Mouse (Mus musculus): ENCODE measurements around the gene Psmb9. TPM values are rescaled to one million over a fixed set of nuclear protein-coding genes. Genes with fewer than 3 reads are reported as not detected.

Psmb9 gene
- polyA plus RNA-seq, 1 experiment from 2014 or later = 5.9 TPM

DNA sequence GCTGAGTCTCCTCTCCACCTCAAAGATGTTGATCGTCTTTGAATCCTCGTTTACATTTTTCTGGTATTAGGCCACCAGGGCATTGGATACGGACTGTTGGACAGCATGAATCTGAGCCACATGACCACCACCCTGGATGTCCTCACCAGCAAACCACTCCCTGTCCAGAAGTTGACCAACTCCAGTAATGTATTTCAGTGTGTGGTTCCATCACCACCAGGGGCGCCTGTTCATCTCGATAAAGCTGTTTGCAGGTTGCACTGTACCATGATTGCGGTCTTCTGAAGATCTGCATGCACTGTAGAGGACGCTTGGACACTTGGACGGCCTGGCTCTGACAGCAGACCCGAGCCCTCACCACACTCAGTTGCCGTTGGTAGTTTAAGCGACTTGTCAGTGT, 54.3 kb downstream of the Psmb9 start:
- H3K9me3 ChIP-seq (replicated peaks; ENCODE audit: low read length) = no peaks in the 10 kb centered on the region
- no peak; the same call in 1 of the 2 replicates for ATAC-seq (replicated peaks; ENCODE audit: low FRiP score, low read depth)
- no peaks in the 10 kb centered on the region for H3K27me3 ChIP-seq (ENCODE audit: insufficient read depth, low read length)
- H3K4me1 ChIP-seq (replicated peaks; ENCODE audit: insufficient read depth, low read length) = peaks cover 11% of the 10 kb centered on the region; the same call in 1 of the 2 replicates
- no peak overlapping the region for H3K27ac ChIP-seq
- no peak overlapping the region for H3K4me3 ChIP-seq (replicated peaks; ENCODE audit: low read depth, low read length)
- no peaks in the 10 kb centered on the region for H3K36me3 ChIP-seq (ENCODE audit: insufficient read depth, low read length)
- peak; percentile 63 for TF ChIP-seq CTCF (IDR thresholded peaks at IDR 0.05; ENCODE audit: low read depth)
- no peak for DNase-seq (ENCODE audit: low spot score)
- 71% methylated on average over 11 of the region's 11 CpGs for whole genome bisulfite sequencing
- no peak overlapping the region for H3K9ac ChIP-seq (ENCODE audit: low read depth, low read length)
- H3K4me2 ChIP-seq (ENCODE audit: low read length) = no peak overlapping the region

Other genes starting within 250 kb of the Psmb9 start
- 147 and 150 TPM in 2 replicates for gene Pfdn6, start 247.4 kb downstream of the Psmb9 start, polyA plus RNA-seq (2015; fragmentation: Nextera tagmentation; extraction: Ambion mirVana)
- gene Wdr46, start 247.1 kb downstream of the Psmb9 start, polyA plus RNA-seq (2015; fragmentation: Nextera tagmentation; extraction: Ambion mirVana) = 20.1 and 20.3 TPM in 2 replicates
- 6.7 and 8.1 TPM in 2 replicates for gene B3galt4, start 236.3 kb downstream of the Psmb9 start, polyA plus RNA-seq (2015; fragmentation: Nextera tagmentation; extraction: Ambion mirVana)
- gene Vps52, start 232.0 kb downstream of the Psmb9 start, polyA plus RNA-seq (2015; fragmentation: Nextera tagmentation; extraction: Ambion mirVana) = 37.7 and 40.7 TPM in 2 replicates
- 2,059 and 2,304 TPM in 2 replicates for gene Rps18, start 231.8 kb downstream of the Psmb9 start, polyA plus RNA-seq (2015; fragmentation: Nextera tagmentation; extraction: Ambion mirVana)
- gene H2-K1, start 187.4 kb downstream of the Psmb9 start, polyA plus RNA-seq (2015; fragmentation: Nextera tagmentation; extraction: Ambion mirVana) = 76.0 and 82.2 TPM in 2 replicates
- gene Ring1, start 163.1 kb downstream of the Psmb9 start, polyA plus RNA-seq (2015; fragmentation: Nextera tagmentation; extraction: Ambion mirVana) = 17.9 and 23.3 TPM in 2 replicates
- gene H2-Ke6, start 159.7 kb downstream of the Psmb9 start, polyA plus RNA-seq (2015; fragmentation: Nextera tagmentation; extraction: Ambion mirVana) = 64.9 and 65.7 TPM in 2 replicates
- 149 and 165 TPM in 2 replicates for gene Slc39a7, start 156.1 kb downstream of the Psmb9 start, polyA plus RNA-seq (2015; fragmentation: Nextera tagmentation; extraction: Ambion mirVana)
- gene Rxrb, start 156.0 kb downstream of the Psmb9 start, polyA plus RNA-seq (2015; fragmentation: Nextera tagmentation; extraction: Ambion mirVana) = 42.3 and 46.1 TPM in 2 replicates
- gene Col11a2, start 148.3 kb downstream of the Psmb9 start, polyA plus RNA-seq (2015; fragmentation: Nextera tagmentation; extraction: Ambion mirVana) = 1.4 and 1.6 TPM in 2 replicates
- gene H2-Oa, start 95.4 kb downstream of the Psmb9 start, polyA plus RNA-seq (2015; fragmentation: Nextera tagmentation; extraction: Ambion mirVana) = 0.83 and 0.95 TPM in 2 replicates
- 18.6 and 20.6 TPM in 2 replicates for gene H2-DMa, start 68.2 kb downstream of the Psmb9 start, polyA plus RNA-seq (2015; fragmentation: Nextera tagmentation; extraction: Ambion mirVana)
- gene Brd2, start 65.1 kb downstream of the Psmb9 start, polyA plus RNA-seq (2015; fragmentation: Nextera tagmentation; extraction: Ambion mirVana) = 90.2 and 100 TPM in 2 replicates
- gene H2-DMb2, start 44.5 kb downstream of the Psmb9 start, polyA plus RNA-seq (2015; fragmentation: Nextera tagmentation; extraction: Ambion mirVana) = 15.3 and 19.4 TPM in 2 replicates
- gene H2-DMb1, start 34.7 kb downstream of the Psmb9 start, polyA plus RNA-seq (2015; fragmentation: Nextera tagmentation; extraction: Ambion mirVana) = 12.9 and 13.5 TPM in 2 replicates
- gene Tap1, start 211 bp downstream of the Psmb9 start, polyA plus RNA-seq (2015; fragmentation: Nextera tagmentation; extraction: Ambion mirVana) = 8.5 and 8.8 TPM in 2 replicates
- 17.7 and 21.6 TPM in 2 replicates for gene Psmb8, start 10.0 kb upstream of the Psmb9 start, polyA plus RNA-seq (2015; fragmentation: Nextera tagmentation; extraction: Ambion mirVana)
- gene Tap2, start 15.8 kb upstream of the Psmb9 start, polyA plus RNA-seq (2015; fragmentation: Nextera tagmentation; extraction: Ambion mirVana) = 8.8 TPM in 2 replicates
- 0.11 and 0.18 TPM in 2 replicates for gene H2-Ob, start 51.1 kb upstream of the Psmb9 start, polyA plus RNA-seq (2015; fragmentation: Nextera tagmentation; extraction: Ambion mirVana)
- gene H2-Ab1, start 69.9 kb upstream of the Psmb9 start, polyA plus RNA-seq (2015; fragmentation: Nextera tagmentation; extraction: Ambion mirVana) = 48.2 and 49.7 TPM in 2 replicates
- 5.9 and 6.0 TPM in 2 replicates for gene H2-Aa, start 100.1 kb upstream of the Psmb9 start, polyA plus RNA-seq (2015; fragmentation: Nextera tagmentation; extraction: Ambion mirVana)
- gene H2-Eb1, start 118.1 kb upstream of the Psmb9 start, polyA plus RNA-seq (2015; fragmentation: Nextera tagmentation; extraction: Ambion mirVana) = 13.6 and 14.3 TPM in 2 replicates
- gene H2-Eb2, start 137.9 kb upstream of the Psmb9 start, polyA plus RNA-seq (2015; fragmentation: Nextera tagmentation; extraction: Ambion mirVana) = 0.06 TPM in 1 of 2 replicates, not detected in the other
- 0.04 TPM in 1 of 2 replicates, not detected in the other for gene Btnl2, start 167.1 kb upstream of the Psmb9 start, polyA plus RNA-seq (2015; fragmentation: Nextera tagmentation; extraction: Ambion mirVana)
- gene Btnl1, start 189.4 kb upstream of the Psmb9 start, polyA plus RNA-seq (2015; fragmentation: Nextera tagmentation; extraction: Ambion mirVana) = not detected in 2 replicates
- 1.2 and 1.4 TPM in 2 replicates for gene BC051142, start 211.1 kb upstream of the Psmb9 start, polyA plus RNA-seq (2015; fragmentation: Nextera tagmentation; extraction: Ambion mirVana)